Mouse (Mus musculus) bone marrow macrophage, adult 2 months (primary cell): Measurements from ENCODE around the gene Unc79. TPM values are rescaled to one million over a fixed set of nuclear protein-coding genes. Genes with fewer than 3 reads are reported as not detected.

Experiments
- H3K27ac ChIP-seq: 2 replicates; pipeline ENCODE4 v1.5.1; 2012; ENCODE audit warnings: low read depth, low read length; ENCODE audit not compliant: insufficient read depth
- H3K4me1 ChIP-seq: 2 replicates; pipeline ENCODE4 v1.6.1; 2012; ENCODE audit warnings: low read length; ENCODE audit not compliant: control insufficient read depth, insufficient read depth
- H3K4me3 ChIP-seq: 2 replicates; pipeline ENCODE4 v1.5.1; 2012; ENCODE audit warnings: mild to moderate bottlenecking, low read length, moderate library complexity; ENCODE audit not compliant: insufficient read depth
- CTCF ChIP-seq: IDR thresholded peaks from 2 replicates; pipeline ENCODE4 v1.5.1; 2012; ENCODE audit warnings: low read depth, mild to moderate bottlenecking, low read length, moderate library complexity
- POLR2A ChIP-seq: IDR thresholded peaks from 2 replicates; pipeline ENCODE4 v1.6.1; 2012; ENCODE audit warnings: mild to moderate bottlenecking, low read depth, low read length, borderline replicate concordance
- polyA plus RNA-seq: library from polyadenylated mRNA; stranded (reverse); fragments of >200 nt; gene quantifications from 2 replicates; pipeline ENCODE4 v1.2.4, GENCODE M21; 2012; ENCODE audit not compliant: missing spikeins, insufficient read depth, insufficient read length

Gene Unc79
- polyA plus RNA-seq, 1 experiment, result 0.16 TPM

GRCm38 (mm10) chr12:102949395-102950208 is 943 bp downstream of the Unc79 start:
- Histone ChIP-seq H3K27ac (no peak overlapping the region), H3K4me3 (peak overlapping the region; percentile 46), H3K4me1 (no peaks in the 10 kb centered on the region)
- no peak for TF ChIP-seq POLR2A
- no peak for TF ChIP-seq CTCF

DNA sequence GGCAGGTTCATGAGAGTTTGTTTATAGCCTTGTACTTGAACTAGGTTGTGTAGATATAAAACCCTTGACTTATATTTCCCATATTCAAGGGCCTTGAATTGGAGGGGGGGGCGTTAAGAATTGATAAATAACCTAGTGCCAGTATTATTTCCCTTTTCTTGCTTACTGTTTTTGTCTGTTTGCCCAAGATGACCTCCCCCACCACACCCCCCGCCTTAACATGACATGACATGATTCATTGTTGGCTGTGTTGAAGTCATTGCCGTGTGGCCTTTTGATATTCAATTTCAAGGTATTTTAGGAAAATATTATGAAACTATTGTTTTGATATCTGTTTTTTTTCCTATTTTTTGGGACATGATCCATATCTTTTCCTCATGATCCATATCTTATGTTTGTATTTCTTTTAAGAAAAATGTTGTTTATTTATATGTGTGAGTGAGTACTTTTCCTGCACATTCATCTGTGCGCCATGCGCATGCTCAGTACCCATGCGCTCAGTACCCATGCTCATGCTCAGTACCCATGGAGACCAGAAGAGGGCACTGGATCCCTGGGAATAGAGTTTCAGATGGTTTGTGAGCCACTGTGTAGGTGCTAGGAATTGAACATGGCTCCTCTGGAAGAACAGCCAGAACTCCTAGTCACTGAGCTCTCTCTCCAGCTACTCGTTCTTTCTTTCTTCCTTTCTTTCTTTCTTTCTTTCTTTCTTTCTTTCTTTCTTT is 11.6 kb downstream of the Unc79 start:
- Histone ChIP-seq H3K27ac (no peak overlapping the region), H3K4me1 (no peaks in the 10 kb centered on the region), H3K4me3 (no peak overlapping the region)
- TF ChIP-seq CTCF, result no peak
- no peak for TF ChIP-seq POLR2A

- H3K27ac ChIP-seq, result no peak overlapping the region
- H3K4me3 ChIP-seq, result no peak overlapping the region
- no peaks in the 10 kb centered on the region for H3K4me1 ChIP-seq
- TF ChIP-seq CTCF, result no peak
- no peak for TF ChIP-seq POLR2A
These were observed 12.4 kb downstream of the Unc79 start for GRCm38 (mm10) chr12:102961066-102961465.

DNA sequence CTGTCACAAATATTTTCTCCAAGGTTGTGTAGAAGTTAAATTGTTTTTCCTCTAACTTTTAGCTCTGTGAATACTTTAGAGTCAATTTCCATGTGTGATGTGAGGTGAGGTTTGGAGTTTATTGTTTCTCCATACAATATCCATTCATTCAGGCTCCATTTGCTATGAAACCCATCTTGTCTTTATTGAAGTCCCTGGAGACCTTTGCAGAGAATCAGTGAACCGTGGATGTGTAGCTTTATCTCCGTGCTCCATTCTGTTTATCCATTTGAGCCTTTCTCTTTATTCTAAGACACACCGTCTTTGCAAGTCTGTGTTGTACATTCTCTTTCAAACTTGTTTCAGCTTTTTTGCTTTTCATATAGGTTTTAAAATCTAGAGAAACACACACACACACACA is 15.8 kb downstream of the Unc79 start:
- no peak overlapping the region for H3K27ac ChIP-seq
- no peak for TF ChIP-seq CTCF
- TF ChIP-seq POLR2A, result no peak
- H3K4me1 ChIP-seq, result no peaks in the 10 kb centered on the region
- no peak overlapping the region for H3K4me3 ChIP-seq

- TF ChIP-seq POLR2A, result no peak
- TF ChIP-seq CTCF, result no peak
- Histone ChIP-seq H3K4me3 (no peak overlapping the region), H3K4me1 (no peaks in the 10 kb centered on the region), H3K27ac (no peak overlapping the region)
These were observed 31.9 kb downstream of the Unc79 start for GRCm38 (mm10) chr12:102980584-102980983.

DNA sequence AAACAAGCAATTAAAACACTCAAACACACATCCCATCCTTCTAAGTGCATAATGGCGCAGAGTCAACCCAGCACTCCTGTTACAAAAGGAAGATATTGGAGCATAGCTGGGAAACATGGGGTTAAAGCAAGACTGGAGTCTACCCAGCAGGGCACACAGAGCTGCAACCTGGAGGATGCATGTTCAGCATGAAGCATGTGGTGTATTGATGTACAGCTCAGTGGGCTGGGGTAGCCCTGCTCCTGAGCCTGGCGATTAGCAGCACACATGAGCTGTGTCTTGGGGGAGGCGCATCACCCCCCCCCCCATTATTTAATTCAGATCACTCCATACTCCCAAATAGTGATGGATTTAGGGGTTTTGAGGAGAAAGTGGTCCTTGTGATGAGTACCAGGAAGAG is 32.9 kb downstream of the Unc79 start:
- Histone ChIP-seq H3K27ac (no peak overlapping the region), H3K4me3 (no peak overlapping the region), H3K4me1 (no peaks in the 10 kb centered on the region)
- TF ChIP-seq CTCF, result no peak

DNA sequence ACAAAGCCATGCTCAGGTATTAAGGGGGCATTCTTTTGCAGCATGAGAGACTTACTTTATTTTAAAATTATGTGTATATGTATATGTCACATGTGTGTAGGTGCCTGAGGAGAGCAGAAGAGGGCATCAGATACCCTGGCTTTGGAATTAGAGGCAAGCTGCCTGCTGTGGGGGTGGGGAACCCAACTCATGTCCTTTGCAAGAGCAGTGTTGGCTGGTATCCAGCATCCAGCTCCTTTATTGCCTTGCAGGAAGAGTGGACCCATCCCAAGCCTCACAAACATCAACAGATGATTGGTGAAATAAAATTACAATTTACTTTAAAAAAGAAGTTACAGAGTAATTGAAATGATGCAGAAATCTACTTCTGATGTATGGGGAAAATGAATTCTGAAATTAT is 36.7 kb downstream of the Unc79 start:
- H3K4me1 ChIP-seq, result no peaks in the 10 kb centered on the region
- TF ChIP-seq CTCF (no peak), POLR2A (no peak)
- no peak overlapping the region for H3K27ac ChIP-seq
- H3K4me3 ChIP-seq, result no peak overlapping the region

DNA sequence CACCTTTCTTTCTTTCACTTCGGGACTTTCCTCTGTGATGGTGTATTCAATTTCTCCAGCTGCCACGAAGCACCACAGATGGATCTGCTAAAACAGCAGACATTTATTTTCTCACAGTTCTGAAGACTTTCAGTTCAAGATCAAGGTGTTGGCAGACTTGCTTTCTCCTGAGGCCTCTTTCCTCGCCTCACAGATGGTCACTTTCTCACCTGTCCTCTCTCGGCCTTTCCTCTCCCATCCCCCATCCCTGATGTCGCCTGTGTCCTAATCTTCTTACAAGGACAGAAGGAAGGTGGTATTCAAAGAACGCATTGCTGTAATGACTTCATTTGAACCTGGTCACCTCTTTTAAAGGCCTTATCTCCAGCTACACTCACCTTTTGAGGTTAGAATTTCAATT is 39.1 kb downstream of the Unc79 start:
- no peak overlapping the region for H3K27ac ChIP-seq
- no peaks in the 10 kb centered on the region for H3K4me1 ChIP-seq
- TF ChIP-seq POLR2A, result no peak
- TF ChIP-seq CTCF, result no peak
- no peak overlapping the region for H3K4me3 ChIP-seq

- Histone ChIP-seq H3K27ac (no peak overlapping the region), H3K4me3 (no peak overlapping the region), H3K4me1 (no peaks in the 10 kb centered on the region)
- TF ChIP-seq CTCF, result no peak
- no peak for TF ChIP-seq POLR2A
These were observed 59.8 kb downstream of the Unc79 start for GRCm38 (mm10) chr12:103008491-103008890.

DNA sequence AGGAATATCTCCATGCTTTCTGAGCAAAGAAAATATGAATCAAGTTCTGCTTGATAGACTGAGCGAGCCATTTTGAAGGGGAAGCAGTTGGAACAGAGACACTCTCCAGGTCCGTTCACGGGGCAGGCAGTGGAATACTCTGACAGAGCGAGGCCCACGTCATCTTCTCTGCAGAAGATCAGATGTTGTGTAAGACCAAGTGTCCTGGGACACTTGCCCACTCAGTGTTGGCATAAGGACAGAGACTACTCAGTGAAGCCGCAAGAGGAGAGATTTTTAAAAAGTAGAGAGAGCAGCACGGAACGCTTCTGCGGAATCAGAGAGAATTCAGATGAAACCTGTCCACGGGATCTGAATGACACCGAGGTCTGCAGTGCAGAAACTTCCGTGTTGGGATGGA is 69.5 kb downstream of the Unc79 start:
- H3K4me3 ChIP-seq, result no peak overlapping the region

DNA sequence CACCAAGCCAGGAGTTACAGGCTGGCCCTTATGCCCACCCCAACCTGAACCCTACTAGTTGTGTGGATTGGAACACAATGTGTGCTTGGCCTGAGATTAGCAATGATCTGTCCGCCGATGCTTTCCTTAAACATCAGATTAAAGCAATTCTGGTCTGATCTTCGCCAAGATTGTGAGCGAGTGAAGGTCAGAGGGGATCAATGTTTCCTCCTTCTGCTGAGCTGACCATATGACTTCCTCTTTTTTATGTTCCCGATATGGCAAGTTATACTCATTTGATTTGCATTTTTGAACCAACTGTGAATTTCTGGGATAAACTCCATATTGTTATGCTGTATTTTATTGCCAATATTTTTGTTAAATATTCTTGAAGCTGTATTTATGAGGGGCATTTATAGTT is 88.0 kb downstream of the Unc79 start:
- Histone ChIP-seq H3K27ac (no peak overlapping the region), H3K4me3 (no peak overlapping the region), H3K4me1 (peaks cover 6% of the 10 kb centered on the region)
- TF ChIP-seq CTCF (no peak), POLR2A (no peak)

More for the DNA sequence above, 69.5 kb downstream of the Unc79 start:
- Histone ChIP-seq H3K4me1 (no peaks in the 10 kb centered on the region), H3K27ac (no peak overlapping the region)
- TF ChIP-seq CTCF, result no peak
- no peak for TF ChIP-seq POLR2A
